Mouse (Mus musculus) kidney, postnatal 4 days (tissue): ENCODE data around the gene Acat2.
"Not testable (repeated sequence)": the region's sequence is repeated elsewhere in the genome, so short reads cannot be mapped to it uniquely, and the experiment has no call there.

Experiments
- DNase-seq, 2 experiments: peaks; one replicate each; pipeline ENCODE4 v3.0.0; 2021; ENCODE audit warnings: mixed read lengths in 2 of 2

Gene Acat2

DNA sequence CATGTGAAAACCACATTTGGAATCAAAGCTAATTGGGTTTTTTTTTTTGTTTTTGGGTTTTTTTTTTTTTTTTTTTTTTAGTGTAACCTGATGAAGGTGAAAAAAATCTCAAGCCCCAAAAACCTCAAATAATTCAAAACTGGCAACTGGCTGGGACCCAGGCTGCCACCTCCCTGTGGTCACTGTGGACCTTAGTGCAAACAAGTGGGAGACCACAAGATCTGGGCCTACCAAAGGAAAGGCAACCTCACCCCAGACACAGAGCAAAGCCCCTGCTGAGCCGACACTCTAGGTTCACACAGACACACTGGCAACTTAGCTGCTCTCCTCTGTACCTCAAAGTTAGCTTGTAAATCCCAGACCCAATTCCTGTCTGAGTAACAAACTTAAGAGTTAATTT, 56.2 kb downstream of the Acat2 start:
- DNase-seq = no peak

DNA sequence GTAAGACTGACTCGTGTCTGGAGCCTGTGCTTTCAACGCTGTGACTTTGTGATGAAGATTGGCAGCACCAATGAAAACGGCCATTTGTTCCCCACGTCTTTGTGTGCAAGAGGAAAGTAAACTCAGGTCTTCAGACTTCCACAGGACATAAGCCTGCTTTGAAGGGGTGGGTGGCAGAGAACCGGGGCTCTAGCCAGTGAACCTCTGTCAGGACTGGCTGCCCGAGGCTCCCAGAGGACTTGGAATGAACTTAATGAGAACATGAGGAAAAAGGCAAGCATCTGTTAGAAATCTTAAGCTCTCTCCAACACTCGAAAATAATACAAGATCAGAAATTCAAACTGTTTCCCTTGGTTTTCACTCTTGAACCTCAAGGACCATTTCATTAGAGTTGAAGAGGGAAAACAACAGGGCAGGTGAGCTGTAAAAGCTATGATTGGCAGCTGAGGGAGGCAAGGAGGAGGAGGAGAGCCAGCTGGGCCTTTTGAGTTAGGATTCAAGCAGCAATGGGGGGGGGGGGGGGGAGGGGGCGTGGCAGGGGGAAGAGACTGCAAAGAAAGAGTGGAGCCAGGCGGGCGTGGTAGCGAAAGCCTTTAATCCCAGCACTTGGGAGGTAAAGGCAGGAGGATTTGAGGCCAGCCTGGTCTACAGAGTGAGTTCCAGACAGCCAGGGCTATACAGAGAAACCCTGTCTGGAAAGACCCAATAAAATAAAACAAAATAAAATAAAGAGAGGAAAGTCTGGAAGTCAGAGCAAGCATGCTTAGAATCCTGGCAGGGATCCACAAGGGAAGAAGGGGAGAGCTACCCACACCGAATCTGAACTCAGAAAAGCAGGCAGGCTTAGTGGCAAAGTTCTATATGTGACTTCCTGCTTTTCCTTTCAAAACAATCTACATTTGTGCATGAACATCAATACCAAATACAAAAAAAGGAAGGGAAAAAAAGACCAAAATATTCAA, 56.9 kb downstream of the Acat2 start:
- peak in 1 of 2 experiments; percentile 13 for DNase-seq

DNA sequence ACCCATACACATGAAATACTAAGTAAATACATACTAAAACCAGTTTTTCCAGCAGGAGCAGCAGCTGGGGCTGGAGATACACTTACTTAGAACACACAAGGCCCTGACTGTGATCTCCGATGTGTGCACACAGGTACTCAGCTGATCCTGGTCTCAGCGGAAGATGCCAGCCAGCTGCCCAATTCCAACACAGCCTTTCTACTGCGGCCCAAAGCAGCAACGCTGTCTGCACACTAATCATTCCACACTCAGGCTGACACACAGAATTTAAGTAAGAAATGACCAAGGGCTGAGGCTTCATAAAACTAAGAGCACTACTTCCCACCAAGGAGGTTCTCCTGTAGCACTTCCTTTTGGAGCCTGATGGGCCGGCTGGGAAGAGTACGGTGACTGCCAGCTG, 58.3 kb downstream of the Acat2 start:
- no peak for DNase-seq

DNA sequence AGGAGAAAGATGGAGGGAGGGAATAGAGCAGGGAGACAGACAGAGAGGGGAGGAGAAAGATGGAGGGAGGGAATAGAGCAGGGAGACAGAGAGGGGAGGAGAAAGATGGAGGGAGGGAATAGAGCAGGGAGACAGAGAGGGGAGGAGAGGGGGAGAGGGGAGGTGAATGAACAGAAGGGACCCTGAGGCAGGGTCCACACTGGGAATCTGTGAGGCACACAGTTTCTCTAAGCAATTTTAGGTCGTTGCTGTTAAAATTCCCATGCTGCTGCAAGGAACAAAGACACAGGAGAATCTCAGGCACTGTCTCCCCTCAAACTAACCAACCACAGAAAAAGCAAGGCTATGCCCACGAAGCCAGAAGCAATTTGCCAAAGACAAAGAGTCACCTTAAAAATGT, 61.9 kb downstream of the Acat2 start:
- not testable (repeated sequence) for DNase-seq

DNA sequence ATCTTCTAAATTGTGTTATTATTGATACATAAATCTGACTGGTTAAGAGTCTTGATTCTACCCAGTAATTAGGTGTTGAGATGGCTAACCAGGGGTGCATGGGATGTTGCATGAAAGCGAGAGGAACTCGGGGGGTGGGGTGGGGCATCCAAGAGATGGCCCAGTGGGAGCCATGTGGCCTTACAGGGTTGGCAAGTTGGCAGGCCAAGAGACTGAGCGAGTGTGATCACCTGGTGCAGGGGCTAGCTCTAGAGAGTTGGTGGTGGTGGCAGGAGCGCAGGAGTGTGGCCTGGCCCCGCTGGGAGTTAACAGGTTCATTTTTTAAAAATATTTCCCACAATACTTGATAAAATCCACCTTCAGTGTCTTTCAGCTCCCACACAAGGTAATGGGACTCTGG, 62.9 kb downstream of the Acat2 start:
- no peak for DNase-seq
